Mouse (Mus musculus): ENCODE data around the gene Stam2. TPM values are rescaled to one million over a fixed set of nuclear protein-coding genes. Genes with fewer than 3 reads are reported as not detected.

Gene Stam2
- polyA plus RNA-seq, 1 experiment from 2014 or later, result 45.9 TPM

DNA sequence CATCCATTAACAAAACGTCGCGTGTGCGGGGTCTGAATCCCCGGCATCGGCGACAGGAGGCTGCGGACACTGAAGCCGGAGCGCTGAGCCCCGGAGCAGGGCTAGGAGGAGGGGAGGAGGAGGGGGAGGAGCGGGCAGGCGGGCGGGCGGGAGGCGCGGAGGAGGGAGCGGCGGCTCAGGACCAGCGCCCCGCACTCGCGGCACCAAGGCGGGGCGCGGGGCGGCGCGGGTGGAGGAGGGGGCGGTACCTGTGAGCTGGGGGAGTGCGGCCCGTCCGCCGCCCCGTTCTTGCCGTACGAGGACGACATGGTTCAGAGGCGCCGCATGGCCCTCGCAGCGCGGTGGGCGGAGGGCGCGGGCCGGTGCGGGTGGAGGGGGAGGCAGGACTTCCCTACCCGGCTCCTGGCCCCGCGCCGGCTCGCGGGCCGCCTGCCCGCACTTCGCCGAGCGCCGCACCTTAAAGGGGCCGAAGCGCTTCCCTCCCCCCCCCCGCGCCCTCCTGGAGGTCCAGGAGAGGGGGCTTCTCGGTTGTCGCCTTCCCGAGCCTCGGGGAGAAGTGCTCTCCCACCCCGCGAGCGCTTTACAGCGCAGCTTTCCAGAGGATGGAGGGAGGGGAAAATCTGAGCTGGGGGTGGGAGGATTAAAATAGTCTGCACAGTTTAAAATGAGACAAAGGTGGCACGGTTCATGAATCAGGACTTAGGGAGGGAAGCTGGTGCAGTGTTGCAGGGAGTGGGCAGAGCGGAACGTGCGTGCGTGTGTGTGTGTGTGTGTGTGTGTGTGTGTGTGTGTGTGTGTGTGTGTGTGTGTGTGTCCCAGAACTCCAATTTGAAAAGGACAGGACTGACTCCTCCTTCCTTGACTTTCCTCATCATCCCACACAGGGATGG, 65.8 kb downstream of the Stam2 start, which contains the start of gene Cacnb4:
TSS of gene Cacnb4 (minus strand) at position 809 of the 890 bp plus-strand sequence.
- Histone ChIP-seq H3K4me3 (ENCODE audit: low read depth, low read length) (peak within 1 kb of the TSS; percentile 66), H3K4me1 (replicated peaks; ENCODE audit: control insufficient read depth, insufficient read depth, low read length) (no peaks in the 10 kb centered on the region), H3K9me3 (ENCODE audit: control insufficient read depth, low read length) (no peaks in the 10 kb centered on the region), H3K27me3 (ENCODE audit: control insufficient read depth, insufficient read depth, low read length) (peaks cover 11% of the 10 kb centered on the region), H3K27ac (ENCODE audit: low read depth, low read length) (no peak within 1 kb of the TSS), H3K36me3 (ENCODE audit: control insufficient read depth, insufficient read depth, low read length) (no peaks in the 10 kb centered on the region), H3K4me2 (replicated peaks; ENCODE audit: low read depth, low read length) (peak within 1 kb of the TSS; percentile 91), H3K9ac (ENCODE audit: low read depth, low read length) (peak within 1 kb of the TSS; percentile 57)
- WGBS, result 2% methylated on average over 42 of the region's 77 CpGs
- DNase-seq (ENCODE audit: low spot score) (peak; percentile 79), ATAC-seq (ENCODE audit: low FRiP score) (peak; percentile 93)

DNA sequence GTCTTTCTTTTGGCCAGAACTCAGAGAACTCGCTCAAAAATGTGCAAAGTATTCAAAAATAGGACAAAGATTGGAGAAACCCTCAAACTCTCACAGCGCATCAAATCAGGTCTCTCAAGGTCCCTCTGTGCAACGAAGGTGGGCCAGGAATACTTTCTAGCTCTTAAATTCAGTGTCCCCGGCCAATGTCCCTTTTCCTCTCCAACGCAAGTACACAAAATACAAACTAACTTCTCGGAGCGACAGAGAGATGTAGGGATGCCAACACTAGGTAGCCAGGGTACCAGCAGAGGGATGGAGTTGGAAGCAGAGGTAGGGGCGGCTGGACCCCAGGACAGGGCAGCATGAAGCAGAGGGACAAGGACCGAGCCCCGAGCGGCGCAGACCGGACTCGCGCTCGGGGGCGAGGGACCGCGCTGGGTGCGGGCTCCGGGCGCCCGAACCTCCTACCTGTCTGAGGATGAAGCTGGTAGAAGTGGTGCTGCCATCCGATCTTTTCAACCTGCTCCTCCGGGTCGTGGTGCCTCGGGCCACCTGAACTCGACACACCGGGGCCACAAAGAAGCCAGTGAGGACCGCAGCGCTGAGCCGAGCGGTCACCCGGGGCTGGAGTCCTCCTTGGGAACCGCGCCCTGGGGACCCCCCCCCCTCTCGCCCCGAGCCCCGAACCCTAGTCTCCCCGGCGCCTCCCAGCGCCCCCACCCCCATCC, 66.6 kb downstream of the Stam2 start:
- ATAC-seq (ENCODE audit: low FRiP score) (peak; percentile 71), DNase-seq (ENCODE audit: low spot score) (peak; percentile 64)
- H3K9ac ChIP-seq (ENCODE audit: low read depth, low read length), result peak overlapping the region; percentile 57
- WGBS, result under 1% methylated on average over 38 of the region's 42 CpGs
- H3K4me1 ChIP-seq (replicated peaks; ENCODE audit: control insufficient read depth, insufficient read depth, low read length), result no peaks in the 10 kb centered on the region
- peak overlapping the region; percentile 66 for H3K4me3 ChIP-seq (ENCODE audit: low read depth, low read length)
- no peaks in the 10 kb centered on the region for H3K36me3 ChIP-seq (ENCODE audit: control insufficient read depth, insufficient read depth, low read length)
- H3K27me3 ChIP-seq (ENCODE audit: control insufficient read depth, insufficient read depth, low read length), result peaks cover 11% of the 10 kb centered on the region
- H3K9me3 ChIP-seq (ENCODE audit: control insufficient read depth, low read length), result no peaks in the 10 kb centered on the region
- H3K27ac ChIP-seq (ENCODE audit: low read depth, low read length), result no peak overlapping the region
- H3K4me2 ChIP-seq (replicated peaks; ENCODE audit: low read depth, low read length), result peak overlapping the region; percentile 91

DNA sequence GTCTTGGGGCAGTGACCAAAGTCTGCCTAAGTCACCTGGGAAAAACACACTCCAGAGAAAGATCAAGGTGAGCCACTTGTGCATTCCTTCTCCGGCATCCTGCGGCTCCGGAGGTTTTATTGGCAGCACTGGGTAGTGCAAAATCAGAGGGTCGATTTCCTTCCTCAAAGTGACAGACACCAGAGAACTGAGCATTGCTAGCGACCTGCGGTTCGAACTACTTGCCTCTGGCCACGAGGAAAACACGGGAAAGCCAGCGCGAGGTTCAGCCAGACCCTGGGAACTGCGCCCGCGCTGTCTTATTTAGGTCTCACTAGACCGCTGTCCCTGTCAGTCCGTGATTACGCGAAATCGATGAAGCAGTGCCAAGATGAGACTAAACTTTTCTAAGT, 67.2 kb downstream of the Stam2 start:
- no peaks in the 10 kb centered on the region for H3K4me1 ChIP-seq (replicated peaks; ENCODE audit: control insufficient read depth, insufficient read depth, low read length)
- WGBS, result 1% methylated on average over 19 of the region's 19 CpGs
- peak overlapping the region; percentile 66 for H3K4me3 ChIP-seq (ENCODE audit: low read depth, low read length)
- no peaks in the 10 kb centered on the region for H3K36me3 ChIP-seq (ENCODE audit: control insufficient read depth, insufficient read depth, low read length)
- H3K9ac ChIP-seq (ENCODE audit: low read depth, low read length), result no peak overlapping the region
- peaks cover 11% of the 10 kb centered on the region for H3K27me3 ChIP-seq (ENCODE audit: control insufficient read depth, insufficient read depth, low read length)
- H3K4me2 ChIP-seq (replicated peaks; ENCODE audit: low read depth, low read length), result peak overlapping the region; percentile 91
- DNase-seq (ENCODE audit: low spot score), result no peak
- no peak overlapping the region for H3K27ac ChIP-seq (ENCODE audit: low read depth, low read length)
- H3K9me3 ChIP-seq (ENCODE audit: control insufficient read depth, low read length), result no peaks in the 10 kb centered on the region
- ATAC-seq (ENCODE audit: low FRiP score), result no peak

DNA sequence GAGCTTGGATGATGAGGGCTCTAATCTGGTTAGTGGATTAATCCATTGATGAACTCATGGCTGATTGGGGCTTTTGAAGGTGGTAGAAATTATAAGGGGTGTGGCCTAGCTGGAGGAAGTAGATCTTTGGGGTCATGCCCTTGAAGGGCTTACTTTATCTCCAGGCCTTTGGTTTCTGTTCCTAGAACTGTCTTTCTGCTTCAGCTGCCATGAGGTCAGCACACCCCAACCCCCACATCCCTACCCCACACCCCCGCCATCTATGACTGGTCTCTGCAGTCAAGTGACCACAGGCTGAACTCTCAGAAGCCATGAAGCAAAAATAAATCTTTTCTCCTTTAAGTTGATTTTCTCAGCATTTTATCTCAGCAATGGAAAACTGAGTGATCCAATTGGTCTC, 68.9 kb downstream of the Stam2 start:
- Histone ChIP-seq H3K4me3 (ENCODE audit: low read depth, low read length) (no peak overlapping the region), H3K27ac (ENCODE audit: low read depth, low read length) (no peak overlapping the region), H3K4me1 (replicated peaks; ENCODE audit: control insufficient read depth, insufficient read depth, low read length) (no peaks in the 10 kb centered on the region), H3K9ac (ENCODE audit: low read depth, low read length) (no peak overlapping the region), H3K36me3 (ENCODE audit: control insufficient read depth, insufficient read depth, low read length) (no peaks in the 10 kb centered on the region), H3K4me2 (replicated peaks; ENCODE audit: low read depth, low read length) (no peak overlapping the region), H3K9me3 (ENCODE audit: control insufficient read depth, low read length) (no peaks in the 10 kb centered on the region), H3K27me3 (ENCODE audit: control insufficient read depth, insufficient read depth, low read length) (peaks cover 11% of the 10 kb centered on the region)
- no peak for DNase-seq (ENCODE audit: low spot score)
- no peak for ATAC-seq (ENCODE audit: low FRiP score)
- 70% methylated on average over 1 of the region's 1 CpGs for WGBS

DNA sequence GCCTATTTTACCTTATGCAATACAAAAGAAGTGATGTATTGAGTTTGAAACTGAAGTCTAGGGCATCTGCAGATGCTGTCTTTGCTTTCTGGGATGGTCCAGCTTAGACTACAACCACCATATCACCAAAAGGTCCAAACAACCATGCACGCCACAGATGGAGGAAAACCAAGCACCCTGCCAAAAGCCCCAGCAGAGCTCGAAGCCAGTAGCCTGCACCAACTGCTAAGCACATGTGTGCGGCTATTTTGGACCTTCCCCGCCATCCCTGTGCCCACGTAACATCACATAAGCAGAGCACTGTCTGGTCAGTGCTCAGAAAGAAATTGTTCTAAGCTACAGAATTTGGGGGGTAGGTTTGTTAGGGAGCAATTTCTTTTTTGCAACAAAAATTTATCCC, 71.3 kb downstream of the Stam2 start:
- no peak overlapping the region for H3K27ac ChIP-seq (ENCODE audit: low read depth, low read length)
- no peaks in the 10 kb centered on the region for H3K9me3 ChIP-seq (ENCODE audit: control insufficient read depth, low read length)
- H3K4me1 ChIP-seq (replicated peaks; ENCODE audit: control insufficient read depth, insufficient read depth, low read length), result no peaks in the 10 kb centered on the region
- H3K27me3 ChIP-seq (ENCODE audit: control insufficient read depth, insufficient read depth, low read length), result peaks cover 11% of the 10 kb centered on the region
- H3K9ac ChIP-seq (ENCODE audit: low read depth, low read length), result no peak overlapping the region
- no peak overlapping the region for H3K4me2 ChIP-seq (replicated peaks; ENCODE audit: low read depth, low read length)
- ATAC-seq (ENCODE audit: low FRiP score) (no peak), DNase-seq (ENCODE audit: low spot score) (no peak)
- no peaks in the 10 kb centered on the region for H3K36me3 ChIP-seq (ENCODE audit: control insufficient read depth, insufficient read depth, low read length)
- H3K4me3 ChIP-seq (ENCODE audit: low read depth, low read length), result no peak overlapping the region
- 87% methylated on average over 5 of the region's 5 CpGs for WGBS

DNA sequence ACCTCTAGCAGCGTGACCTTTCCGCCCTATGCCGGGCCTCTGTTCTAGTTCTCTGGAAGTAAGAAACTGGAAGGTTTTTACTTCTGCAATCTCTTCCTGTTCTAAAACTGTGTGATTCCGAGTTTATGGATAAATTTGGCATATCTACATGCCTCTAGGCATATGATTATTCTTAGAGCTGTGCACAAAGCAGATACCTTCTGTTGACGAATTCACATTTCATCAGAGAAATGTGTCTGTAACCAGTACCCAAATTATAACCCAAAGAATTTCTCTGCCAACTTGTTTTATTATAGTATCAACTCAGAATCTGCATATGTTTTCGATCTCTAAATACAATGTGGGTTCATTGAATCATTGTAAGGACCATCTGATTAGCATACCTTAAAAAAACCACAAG, 73.6 kb downstream of the Stam2 start:
- Histone ChIP-seq H3K4me3 (ENCODE audit: low read depth, low read length) (no peak overlapping the region), H3K4me1 (replicated peaks; ENCODE audit: control insufficient read depth, insufficient read depth, low read length) (no peaks in the 10 kb centered on the region), H3K27ac (ENCODE audit: low read depth, low read length) (no peak overlapping the region), H3K9ac (ENCODE audit: low read depth, low read length) (no peak overlapping the region), H3K4me2 (replicated peaks; ENCODE audit: low read depth, low read length) (no peak overlapping the region), H3K27me3 (ENCODE audit: control insufficient read depth, insufficient read depth, low read length) (no peaks in the 10 kb centered on the region; the same call in 1 of the 2 replicates), H3K36me3 (ENCODE audit: control insufficient read depth, insufficient read depth, low read length) (no peaks in the 10 kb centered on the region), H3K9me3 (ENCODE audit: control insufficient read depth, low read length) (no peaks in the 10 kb centered on the region)
- DNase-seq (ENCODE audit: low spot score) (no peak), ATAC-seq (ENCODE audit: low FRiP score) (no peak)
- WGBS, result 91% methylated on average over 6 of the region's 6 CpGs

DNA sequence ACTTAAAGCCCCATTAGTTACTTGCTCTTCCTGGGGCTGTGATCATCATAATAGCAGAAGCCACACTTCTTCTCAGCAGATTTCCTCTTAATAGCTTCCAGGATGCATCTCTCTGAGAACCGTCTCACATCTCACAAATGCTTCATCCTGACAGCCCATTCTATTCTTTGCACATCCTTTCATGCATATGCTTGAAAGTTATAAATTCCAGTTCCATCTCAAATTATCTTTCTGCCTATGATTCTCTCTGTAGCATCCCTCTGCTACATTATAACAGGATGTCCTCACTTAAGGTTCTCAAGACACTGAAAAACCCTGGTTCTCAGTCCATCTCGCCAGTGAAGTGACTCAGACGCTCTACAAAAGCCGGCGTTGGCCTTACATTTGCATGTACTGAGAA, 85.4 kb downstream of the Stam2 start:
- Histone ChIP-seq H3K36me3 (ENCODE audit: control insufficient read depth, insufficient read depth, low read length) (no peaks in the 10 kb centered on the region), H3K27ac (ENCODE audit: low read depth, low read length) (no peak overlapping the region), H3K4me1 (replicated peaks; ENCODE audit: control insufficient read depth, insufficient read depth, low read length) (no peaks in the 10 kb centered on the region), H3K4me3 (ENCODE audit: low read depth, low read length) (no peak overlapping the region), H3K9ac (ENCODE audit: low read depth, low read length) (no peak overlapping the region), H3K27me3 (ENCODE audit: control insufficient read depth, insufficient read depth, low read length) (no peaks in the 10 kb centered on the region), H3K4me2 (replicated peaks; ENCODE audit: low read depth, low read length) (no peak overlapping the region), H3K9me3 (ENCODE audit: control insufficient read depth, low read length) (no peaks in the 10 kb centered on the region)
- no peak for ATAC-seq (ENCODE audit: low FRiP score)
- DNase-seq (ENCODE audit: low spot score), result no peak
- 90% methylated on average over 5 of the region's 5 CpGs for WGBS

DNA sequence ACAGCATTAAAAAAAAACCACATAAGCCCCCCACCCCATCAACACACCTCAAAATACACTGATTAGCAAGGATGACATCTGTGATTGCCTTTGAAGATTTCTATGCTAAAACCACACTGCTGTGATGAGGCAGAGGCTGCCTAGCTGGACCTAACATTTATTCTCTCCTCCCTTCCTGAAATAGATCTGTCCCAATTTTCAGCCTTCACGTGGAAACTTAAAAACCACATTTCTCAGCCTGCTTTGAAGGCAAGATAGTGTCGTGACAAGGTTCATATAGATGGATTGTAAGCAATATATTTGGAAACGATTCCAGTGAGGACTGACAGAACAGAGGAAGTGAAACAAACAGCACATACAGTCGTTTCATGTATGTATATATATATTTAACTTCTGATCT, 87.5 kb downstream of the Stam2 start:
- 81% methylated on average over 4 of the region's 4 CpGs for WGBS
- H3K27ac ChIP-seq (ENCODE audit: low read depth, low read length), result no peak overlapping the region
- H3K36me3 ChIP-seq (ENCODE audit: control insufficient read depth, insufficient read depth, low read length), result no peaks in the 10 kb centered on the region
- ATAC-seq (ENCODE audit: low FRiP score) (no peak), DNase-seq (ENCODE audit: low spot score) (no peak)
- H3K27me3 ChIP-seq (ENCODE audit: control insufficient read depth, insufficient read depth, low read length), result no peaks in the 10 kb centered on the region
- H3K4me2 ChIP-seq (replicated peaks; ENCODE audit: low read depth, low read length), result no peak overlapping the region
- H3K4me3 ChIP-seq (ENCODE audit: low read depth, low read length), result no peak overlapping the region
- no peaks in the 10 kb centered on the region for H3K9me3 ChIP-seq (ENCODE audit: control insufficient read depth, low read length)
- no peaks in the 10 kb centered on the region for H3K4me1 ChIP-seq (replicated peaks; ENCODE audit: control insufficient read depth, insufficient read depth, low read length)
- H3K9ac ChIP-seq (ENCODE audit: low read depth, low read length), result no peak overlapping the region
